Mouse (Mus musculus) frontal cortex, postnatal 25 days (tissue): Measurements from ENCODE around the gene Myo16.

Source experiments
- DNase-seq, 2 experiments: peaks; one replicate each; pipeline ENCODE4 v3.0.0; 2022; ENCODE audit warnings: low spot score in 2 of 2

Myo16 gene

DNA sequence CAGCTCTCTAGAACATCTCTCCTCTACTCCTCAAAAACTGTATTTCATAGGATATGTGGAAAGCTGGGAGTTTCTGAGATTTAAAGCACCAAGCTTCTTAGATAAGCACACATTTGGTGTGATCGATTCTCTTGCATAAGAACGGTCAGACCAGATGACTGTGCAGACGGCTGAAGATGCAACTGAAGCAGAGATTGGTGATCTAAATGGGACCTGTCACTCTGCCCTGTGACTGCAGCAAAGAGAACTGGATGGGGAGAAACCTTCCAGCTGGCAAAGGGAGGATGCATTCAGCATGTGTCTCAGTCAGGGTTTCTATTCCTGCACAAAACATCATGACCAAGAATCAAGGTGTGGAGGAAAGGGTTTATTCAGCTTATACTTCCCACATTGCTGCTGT is 318.7 kb downstream of the Myo16 start:
- no peak for DNase-seq

DNA sequence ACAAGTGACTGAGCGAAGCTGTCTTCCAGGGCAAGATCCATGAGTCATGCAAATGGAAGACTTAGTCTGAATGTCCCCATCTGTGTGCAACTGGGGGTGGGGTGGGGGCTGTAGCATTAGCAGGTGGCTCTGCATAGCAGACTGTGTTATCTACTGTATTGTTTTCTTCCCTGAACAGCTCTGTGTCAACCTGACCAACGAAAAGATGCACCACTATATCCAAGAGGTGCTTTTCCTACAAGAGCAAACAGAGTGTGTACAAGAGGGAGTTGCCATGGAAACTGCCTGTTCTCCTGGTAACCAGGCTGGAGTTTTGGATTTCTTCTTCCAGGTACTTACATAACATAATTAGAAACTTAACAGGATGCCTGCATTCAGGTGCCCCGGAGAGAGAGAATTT is 320.7 kb downstream of the Myo16 start:
- peak in 1 of 2 experiments; percentile 33 for DNase-seq

DNA sequence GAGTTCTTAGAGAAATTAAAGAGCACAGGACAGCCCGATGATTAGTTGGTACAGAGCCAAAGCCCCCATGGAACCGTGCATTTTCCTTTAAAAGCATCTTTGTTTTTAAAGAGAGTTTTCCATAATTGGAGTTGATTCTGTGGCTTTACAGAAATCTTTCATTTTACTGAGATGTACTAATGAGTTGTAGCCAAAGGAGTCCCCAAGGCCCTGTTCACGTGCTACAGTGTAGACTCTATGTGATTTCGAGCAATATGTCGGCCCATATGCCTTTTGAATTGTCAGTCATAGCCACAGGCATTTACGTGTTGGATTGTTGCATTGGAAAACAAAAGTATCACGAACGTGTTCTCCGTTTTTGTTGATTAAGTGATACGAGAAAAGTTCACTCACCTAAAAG is 325.3 kb downstream of the Myo16 start:
- DNase-seq: no peak

DNA sequence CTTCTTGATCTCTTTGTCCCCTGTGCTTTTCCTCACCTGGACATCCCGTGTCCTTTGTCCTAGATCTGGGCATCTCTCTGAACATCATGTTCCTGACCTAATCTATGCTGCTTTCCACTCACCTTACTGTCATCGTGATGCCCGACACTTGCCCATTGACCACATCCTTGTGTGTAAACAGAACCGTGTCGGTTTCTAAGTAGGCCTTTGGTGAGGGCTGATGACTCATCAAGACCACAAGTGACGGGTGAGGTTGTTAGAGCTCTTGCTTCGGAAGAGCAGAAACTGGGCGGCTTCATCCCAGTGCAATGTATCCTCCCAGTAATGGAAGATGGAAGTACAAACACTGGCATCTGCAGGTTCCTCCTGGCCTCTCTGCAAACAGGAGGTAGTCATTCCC is 327.1 kb downstream of the Myo16 start:
- DNase-seq: no peak

DNA sequence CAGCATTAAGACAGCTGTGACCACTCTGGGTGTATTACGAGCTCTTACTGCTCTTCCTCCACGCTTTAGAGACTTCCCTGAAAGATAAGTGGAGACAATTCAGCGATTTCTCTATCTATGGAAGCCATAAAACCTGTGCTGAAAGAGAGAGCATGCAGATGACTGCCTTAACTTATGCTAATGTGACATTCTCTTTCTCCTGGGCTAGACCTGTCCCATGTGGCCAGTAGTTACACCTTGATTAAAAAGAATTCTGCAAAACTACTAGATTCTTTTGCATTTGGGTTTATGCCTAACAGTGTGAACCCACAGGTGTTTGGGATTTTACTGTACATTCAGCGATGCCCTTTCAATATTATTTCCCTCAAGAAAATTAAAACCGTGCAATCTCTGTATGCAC is 328.4 kb downstream of the Myo16 start:
- no peak for DNase-seq

DNA sequence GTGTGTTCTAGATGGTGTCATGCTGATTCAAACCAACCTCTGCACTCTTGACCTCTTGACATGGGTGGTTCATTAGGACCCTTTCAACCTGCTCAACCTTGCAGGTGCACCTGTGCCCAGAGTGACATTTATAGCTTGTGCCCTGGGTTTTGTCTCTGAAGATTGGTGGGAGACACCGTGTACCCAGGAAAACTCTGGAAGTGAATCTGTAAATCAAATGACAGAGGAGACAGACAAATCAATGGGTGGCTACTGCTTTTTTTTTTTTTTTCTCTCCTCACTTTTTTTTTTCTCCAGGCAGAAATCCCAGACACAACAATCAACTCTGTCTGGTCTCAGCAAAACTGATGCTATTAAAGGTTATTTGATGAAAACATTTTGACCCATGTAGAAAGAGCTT is 329.2 kb downstream of the Myo16 start:
- DNase-seq: no peak

DNA sequence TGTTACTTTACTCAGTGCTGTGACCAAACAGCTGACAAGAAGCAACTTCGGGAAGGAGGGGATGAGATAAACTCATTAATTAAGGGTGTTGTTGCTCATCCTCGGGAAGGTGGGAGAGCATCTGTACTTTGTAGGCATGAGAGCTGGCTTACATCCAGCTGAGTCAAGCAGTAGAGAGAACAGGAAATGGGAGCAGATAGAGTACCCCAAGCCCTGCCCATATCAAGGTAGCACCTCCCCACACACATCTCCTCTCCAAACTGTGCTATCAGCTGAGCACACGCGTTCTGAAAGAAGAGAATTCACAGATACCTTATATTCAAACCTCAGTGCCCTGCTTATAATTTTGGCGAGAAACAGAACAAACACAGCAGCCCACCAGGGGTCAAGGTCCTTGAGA is 330.1 kb downstream of the Myo16 start:
- no peak for DNase-seq

DNA sequence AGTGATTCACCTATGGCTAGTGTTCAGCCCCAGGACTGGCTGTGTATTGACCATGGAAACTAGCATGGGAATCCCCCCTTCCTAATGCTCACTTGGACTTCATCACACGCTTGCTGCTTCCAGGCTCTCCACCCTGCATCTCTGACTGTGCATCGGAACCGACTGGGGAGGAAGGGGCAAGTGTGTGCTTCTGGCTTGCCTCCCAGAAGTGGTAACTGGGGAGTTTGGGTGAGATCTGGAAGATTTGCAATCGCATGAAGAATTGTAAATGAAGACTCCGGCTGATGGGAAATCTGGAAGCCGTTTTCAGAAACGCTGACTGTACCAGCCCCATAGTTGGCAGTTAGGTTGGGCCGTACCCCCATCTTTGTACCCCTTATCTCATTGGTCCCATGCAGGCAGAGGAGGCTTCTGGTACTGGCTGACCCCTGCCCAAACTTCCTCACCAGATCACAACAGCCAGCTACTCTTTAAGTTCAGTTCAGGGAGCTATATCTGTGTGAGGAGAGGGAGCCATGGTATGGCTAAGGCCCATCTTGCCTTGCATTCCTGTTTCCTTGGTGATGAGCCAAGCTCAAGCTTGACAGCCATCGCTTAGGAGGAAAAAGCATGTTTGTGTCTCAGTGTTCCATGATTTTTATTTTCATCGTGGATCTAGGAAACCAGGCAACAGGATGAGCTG is 336.2 kb downstream of the Myo16 start:
- no peak for DNase-seq

DNA sequence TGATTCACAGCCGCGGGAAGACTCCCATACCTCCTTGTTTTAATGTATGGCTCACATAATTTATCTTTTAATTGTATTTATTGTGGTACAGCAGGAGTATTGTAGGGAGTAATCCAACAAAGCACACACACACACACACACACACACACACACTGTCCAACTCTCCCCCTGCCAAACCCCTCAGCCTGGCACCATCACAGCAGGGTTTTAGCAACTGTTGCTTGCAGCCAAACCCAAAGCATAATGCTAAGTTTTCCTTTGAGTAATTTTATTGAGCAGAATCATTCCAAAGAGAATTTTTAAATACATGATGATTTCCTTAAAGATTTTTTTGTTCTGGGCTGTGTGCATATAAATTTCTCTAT is 336.7 kb downstream of the Myo16 start:
- no peak for DNase-seq

DNA sequence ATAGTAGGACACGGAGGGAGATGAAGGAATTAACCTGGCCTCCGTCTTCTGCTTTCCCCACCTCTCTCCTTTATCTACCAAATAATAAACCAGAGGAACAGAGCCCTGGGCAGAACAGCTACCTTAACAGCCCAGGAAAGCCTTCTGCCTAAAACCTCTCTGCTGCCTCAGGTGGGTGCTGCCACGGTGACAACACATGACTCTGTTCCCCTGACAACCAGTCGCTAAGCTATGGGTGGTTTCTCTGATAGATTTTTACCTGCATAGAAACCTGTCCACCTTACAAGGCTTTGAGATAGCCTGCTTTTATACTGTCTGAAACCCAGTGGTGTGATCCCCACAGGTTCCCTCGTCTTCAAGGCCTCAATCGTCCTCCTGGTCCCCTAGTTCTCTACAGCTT is 337.2 kb downstream of the Myo16 start:
- no peak for DNase-seq

DNA sequence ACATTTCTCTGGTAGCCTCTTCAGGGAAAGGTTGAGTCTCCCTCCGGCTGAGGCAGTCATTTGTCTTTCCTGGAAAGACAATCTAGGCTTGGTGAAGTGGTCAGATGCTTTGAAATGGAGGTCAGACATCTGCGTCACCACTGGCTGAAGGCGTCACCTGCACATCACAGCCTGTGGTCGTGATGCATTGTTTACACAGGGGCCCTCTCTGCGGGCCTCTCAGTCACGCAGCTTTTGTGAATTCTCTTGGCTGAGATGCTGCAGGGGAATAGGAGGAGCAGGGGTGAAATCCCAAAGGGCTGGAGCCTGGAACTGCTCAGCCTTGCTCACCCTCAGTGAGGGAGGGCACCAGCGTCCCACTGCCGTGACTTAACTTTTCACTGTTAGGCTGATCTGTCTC is 346.1 kb downstream of the Myo16 start:
- no peak for DNase-seq

DNA sequence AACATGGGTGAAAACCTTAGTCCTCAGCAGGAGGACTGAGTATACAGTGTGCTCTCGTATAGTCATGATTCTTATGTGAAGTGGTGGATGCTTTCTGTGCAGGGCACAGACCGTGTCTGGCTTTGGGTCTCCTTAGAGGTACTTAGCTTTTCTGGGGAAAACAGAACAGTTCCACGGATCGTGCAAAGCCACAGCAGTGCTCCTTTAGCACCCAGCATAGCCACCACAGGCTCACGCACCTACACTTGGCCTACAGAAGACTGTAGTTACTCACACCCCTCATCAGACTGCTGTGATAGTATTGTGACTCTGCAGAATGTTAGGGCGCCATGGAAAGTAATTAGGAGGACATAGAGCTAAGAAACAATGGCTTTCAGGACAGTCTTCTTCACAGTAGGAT is 346.8 kb downstream of the Myo16 start:
- no peak for DNase-seq

DNA sequence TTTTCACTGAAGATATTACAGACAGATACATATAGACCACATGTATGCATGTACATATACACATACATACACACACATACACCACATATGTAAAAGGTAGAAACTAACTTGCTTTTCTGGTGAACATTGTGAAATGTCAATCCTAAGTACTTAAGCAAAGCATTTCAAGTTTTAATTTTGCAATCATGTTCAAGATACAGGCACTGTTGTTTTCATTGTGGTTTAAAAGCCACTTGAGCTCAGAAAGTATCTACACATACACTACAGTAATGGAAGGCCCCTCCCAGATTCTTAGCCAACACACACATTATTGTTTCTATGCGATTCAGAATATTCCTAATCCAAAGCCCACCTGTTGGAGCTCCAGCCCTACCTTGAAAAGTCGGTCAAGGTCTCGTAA is 348.0 kb downstream of the Myo16 start:
- no peak for DNase-seq

DNA sequence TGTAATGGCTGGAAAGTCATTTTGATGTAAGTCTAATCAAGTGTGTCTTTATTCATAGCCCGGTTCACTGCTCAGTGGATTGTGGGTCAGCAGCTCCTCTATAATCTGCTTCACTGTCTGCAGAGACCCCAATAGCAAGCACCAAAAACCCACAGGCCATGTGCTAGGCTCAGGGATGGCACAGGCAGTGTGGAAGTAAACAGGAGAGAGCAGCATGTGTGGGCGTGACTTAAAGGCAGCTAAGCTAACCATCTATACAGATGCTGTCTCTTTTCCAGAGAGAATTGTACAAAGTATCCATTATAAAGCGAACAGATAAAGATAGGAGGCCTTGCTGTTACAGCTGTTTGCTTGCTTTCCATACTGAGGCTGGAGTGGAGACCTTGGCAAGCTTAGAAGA is 358.4 kb downstream of the Myo16 start:
- DNase-seq: no peak

DNA sequence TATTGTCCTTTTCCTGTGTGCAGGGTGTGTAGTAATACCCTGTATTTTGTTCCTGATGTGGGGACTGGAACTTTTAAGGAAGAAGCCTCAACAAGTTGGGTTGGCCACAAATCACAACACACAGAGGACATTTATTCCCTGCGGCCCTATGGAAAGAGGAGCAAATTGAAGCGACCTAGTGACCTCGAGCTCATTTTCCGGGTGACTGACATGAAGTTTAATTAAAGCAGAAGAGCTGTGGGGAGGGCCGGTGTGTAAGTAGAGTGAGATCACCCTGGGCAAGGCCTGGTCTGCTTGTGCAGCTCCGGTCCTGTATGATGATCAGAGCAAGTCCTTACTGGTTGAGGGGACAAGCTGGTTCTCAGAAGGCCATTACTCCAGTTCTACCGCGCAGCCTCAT is 363.7 kb downstream of the Myo16 start:
- no peak for DNase-seq

DNA sequence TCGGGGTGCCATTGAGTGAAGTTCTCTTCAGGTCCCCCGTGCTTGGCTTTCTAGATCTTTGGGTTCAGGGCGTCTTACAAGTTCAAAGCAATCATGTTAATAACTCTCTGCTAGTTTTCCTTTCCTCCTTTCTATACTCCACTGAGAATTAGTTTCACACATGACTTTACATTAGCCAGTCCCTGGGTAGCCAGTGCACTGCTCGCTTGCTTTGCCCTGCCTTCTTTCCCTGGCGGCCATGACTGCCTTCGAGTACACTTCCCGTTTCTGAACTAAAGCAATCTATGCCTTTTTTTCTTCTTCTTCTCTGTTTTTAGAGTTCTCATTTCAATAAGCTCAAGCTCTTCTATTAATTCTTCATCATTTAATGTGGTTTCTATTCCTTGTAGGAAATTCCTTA is 365.6 kb downstream of the Myo16 start:
- DNase-seq: no peak

DNA sequence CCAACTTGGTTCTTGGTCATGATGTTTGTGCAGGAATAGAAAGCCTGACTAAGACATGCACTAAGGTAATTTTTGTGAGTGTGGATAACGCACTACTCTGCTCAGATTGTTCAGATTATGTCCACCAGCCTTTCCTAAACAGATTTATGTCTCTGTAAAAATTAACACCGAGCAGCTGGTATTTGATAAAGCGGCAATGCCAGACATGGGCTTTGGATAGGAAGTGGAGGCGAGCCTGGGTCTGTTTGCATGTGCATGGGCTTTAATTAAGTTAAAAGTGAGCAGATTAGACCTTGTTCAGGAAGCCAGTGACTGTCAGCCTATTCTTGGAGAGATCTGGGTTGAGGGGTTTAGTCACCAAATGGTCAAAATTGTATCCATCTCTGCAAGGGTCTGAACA is 367.8 kb downstream of the Myo16 start:
- DNase-seq: no peak

DNA sequence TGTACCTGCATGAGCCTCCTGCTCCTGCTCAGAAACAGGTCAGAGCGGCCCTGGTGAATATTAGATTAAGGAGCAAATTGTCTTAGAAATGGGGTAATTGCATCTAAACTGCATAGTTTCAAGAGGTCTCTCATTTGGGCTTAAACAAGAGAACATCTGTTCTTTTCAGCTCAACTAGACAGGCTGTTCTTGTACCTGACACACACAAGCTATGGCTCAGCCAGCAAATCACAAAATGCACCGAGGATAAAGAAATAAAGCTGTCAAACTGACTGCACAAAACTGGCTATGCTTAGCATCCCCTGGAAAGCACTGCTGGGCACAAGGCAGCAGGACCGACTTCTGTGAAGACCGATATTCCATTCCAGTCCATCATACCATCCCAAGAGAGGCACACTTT is 372.0 kb downstream of the Myo16 start:
- no peak for DNase-seq

DNA sequence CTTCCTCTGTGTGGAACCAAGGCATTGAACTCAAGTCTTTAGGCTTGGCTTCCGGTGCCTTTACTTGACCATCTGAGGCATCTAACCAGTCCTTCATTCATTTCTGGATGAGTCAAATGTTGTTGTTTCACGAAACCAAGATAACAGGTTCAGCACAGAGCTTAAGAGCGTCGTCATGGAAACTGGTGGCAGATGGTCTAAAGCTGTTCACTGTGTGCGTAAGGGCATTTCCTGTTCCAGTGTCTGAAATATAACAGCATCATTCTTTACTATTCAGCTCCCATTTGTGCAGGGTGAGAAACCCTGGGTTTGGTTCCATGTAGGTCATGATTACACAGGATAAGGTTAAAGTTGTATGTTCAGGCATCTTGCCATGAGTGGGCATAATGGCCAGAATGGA is 372.9 kb downstream of the Myo16 start:
- DNase-seq: no peak

DNA sequence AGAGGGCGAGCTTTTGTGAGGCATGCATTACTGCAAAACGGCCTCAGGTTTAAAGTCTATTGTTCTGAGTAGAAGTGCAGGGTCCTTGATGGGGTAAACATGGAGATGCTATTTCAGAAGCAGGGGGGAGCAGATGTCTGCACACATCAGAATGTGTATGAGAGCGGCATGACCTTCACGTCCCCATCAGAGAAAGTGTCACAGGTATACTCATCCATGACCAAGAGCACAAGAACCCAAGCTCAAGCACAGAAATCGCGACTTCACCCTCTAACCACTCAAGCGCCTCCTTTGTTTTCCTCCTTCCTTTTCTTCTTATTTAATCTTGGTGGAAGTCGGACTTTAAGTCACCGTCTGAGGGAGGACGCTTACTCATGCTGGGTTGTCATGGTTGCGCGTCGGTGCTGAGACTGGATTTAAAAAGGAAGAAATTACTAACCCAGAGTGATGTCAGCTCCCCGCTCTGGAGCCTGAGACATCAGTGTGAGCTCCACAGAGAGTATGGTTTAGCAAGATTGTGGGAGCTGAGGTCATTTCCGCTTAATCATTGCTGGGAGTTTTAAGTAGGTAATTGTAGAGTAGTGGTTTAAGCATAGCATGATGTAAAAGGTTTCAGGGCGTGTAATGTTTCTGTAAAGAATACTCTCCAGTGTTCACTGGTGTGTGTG is 381.0 kb downstream of the Myo16 start:
- DNase-seq: no peak

DNA sequence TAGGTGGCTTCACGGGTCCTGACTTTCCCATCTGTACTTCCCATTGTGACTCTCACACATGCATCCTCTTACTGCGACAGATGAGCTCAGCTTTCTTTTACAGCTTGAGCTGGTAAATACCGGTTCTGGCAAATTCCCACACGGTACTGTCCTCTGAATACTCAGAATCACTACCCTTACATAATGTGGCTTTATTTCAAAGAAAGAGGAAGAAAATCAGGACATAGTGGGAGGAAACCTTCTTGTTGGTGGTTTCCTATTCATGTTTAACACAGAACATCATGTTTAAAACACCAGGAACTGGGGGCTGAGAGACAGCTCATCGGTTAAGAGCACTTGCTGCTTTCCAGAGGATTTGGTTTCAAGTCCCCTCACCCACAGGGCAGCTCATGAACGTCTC is 384.6 kb downstream of the Myo16 start:
- no peak for DNase-seq

DNA sequence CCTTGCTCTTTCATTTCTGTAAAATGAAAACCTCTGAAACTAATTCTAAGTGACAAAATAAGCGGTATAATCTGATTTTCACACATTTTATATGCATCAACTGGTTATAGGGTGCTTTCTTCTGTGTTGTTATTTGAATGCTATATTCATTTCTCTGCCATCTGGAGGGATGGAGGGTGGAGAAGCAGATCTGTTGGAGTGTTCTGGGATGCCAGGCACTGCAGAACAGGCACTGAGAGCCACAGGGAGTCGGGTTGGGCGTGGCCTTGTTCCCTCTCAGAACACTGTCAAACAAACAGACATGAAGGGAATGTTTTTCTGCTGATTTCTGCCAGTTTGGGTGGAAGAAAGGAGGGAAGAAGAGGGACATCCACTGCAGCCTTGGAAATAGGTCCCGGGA is 386.0 kb downstream of the Myo16 start:
- no peak for DNase-seq

DNA sequence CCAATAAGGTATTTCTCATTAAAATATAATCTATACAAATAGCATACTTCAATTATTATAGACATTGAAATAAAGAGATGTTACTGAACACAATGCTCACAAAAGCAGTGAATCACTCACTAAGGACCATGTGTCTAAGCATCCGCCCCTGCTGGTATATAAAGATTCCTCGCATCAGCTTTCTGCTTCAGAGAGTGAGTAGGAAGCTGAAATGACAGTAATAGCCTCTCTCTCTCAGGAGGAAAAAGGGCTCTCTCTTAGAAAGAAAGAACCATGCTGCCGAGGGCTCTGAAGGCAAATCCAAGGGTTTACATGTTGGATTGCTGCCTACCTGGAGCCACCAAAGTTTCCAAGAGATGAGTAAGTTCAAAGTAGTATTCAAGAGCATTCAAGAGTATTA is 392.2 kb downstream of the Myo16 start:
- DNase-seq: no peak

DNA sequence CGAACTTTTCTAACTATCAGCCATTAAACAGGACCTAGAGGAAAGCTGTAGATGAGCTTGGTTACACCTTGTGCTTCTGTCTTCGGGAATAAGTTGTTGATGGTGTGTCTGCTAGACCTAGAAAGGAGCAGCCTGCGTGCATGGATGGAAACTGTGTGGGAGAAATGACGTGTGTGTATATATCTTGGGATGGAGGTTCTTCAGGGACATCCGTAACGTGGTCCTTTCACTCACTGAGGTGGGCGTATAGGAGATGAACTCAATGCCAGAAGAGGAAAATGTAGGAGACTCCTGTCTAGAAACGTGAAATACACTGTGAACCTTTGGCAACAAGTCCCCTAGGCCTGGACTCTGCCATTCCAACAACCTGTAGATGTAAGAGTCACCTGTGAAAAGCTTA is 392.8 kb downstream of the Myo16 start:
- DNase-seq: no peak
